Mouse (Mus musculus): ENCODE data around the gene Antxrl. TPM values are rescaled to one million over a fixed set of nuclear protein-coding genes. Genes with fewer than 3 reads are reported as not detected.

Antxrl gene
- polyA plus RNA-seq, 1 experiment from 2014 or later = not detected

DNA sequence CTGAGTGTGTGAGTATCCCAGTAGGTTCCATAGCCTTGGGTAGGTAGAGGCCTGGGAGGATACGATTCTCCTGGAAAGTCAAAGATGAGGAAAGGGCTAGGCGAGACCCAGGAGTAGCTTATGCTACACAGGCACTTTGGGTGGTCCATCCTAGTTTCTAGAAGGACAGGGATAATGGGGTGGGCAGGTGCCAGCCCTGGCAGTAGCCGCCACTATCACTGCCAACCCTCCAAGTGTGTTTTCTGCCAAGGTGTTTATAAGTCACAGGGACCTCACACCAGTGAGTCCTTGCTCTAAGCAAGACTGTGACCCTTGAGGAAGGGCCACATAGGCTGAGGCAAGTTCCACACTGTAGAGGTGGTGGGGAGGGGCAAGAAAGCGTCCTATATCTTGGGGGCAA lies 11.3 kb upstream of the Antxrl start:
- Histone ChIP-seq H3K4me2 (replicated peaks; ENCODE audit: low read depth, low read length) (no peak overlapping the region), H3K4me3 (ENCODE audit: low read depth, low read length) (no peak overlapping the region), H3K9me3 (ENCODE audit: low read length) (no peaks in the 10 kb centered on the region), H3K27ac (ENCODE audit: low read length) (no peak overlapping the region), H3K27me3 (replicated peaks; ENCODE audit: insufficient read depth, low read length) (no peaks in the 10 kb centered on the region), H3K36me3 (ENCODE audit: insufficient read depth, low read length) (no peaks in the 10 kb centered on the region), H3K4me1 (ENCODE audit: insufficient read depth, low read depth, low read length) (no peaks in the 10 kb centered on the region), H3K9ac (replicated peaks; ENCODE audit: low read depth) (no peak overlapping the region)
- ATAC-seq = no peak
- TF ChIP-seq CTCF (IDR thresholded peaks at IDR 0.05) = no peak
- TF ChIP-seq EP300 (IDR thresholded peaks at IDR 0.05) = no peak
- 72% methylated on average over 4 of the region's 4 CpGs for WGBS
- no peak for DNase-seq (ENCODE audit: low spot score)

DNA sequence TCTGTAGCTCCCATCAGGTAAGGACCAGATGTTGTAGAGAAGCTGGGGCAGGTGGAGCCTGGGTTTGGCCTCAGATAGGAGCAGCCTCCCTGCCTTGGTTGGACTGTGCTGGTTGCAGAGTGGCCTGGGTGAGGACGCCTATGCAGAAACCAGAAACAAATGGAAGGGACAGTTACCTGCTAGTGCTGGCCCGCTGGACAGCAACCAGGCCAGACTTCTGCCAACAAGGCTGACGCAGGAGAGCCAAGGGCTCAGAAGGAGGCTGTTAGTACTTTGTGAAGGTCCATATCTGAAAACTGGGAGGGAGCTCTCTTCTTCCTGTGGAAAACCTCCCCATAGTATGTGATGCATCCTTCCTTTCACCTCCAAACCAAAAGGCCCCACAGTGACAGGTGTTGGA lies 9.2 kb upstream of the Antxrl start:
- ATAC-seq = no peak
- no peak overlapping the region for H3K27ac ChIP-seq (ENCODE audit: low read length)
- H3K4me3 ChIP-seq (ENCODE audit: low read depth, low read length) = no peak overlapping the region
- 46% methylated on average over 3 of the region's 3 CpGs for WGBS
- no peaks in the 10 kb centered on the region for H3K36me3 ChIP-seq (ENCODE audit: insufficient read depth, low read length)
- H3K4me1 ChIP-seq (ENCODE audit: insufficient read depth, low read depth, low read length) = no peaks in the 10 kb centered on the region
- H3K4me2 ChIP-seq (replicated peaks; ENCODE audit: low read depth, low read length) = no peak overlapping the region
- H3K27me3 ChIP-seq (replicated peaks; ENCODE audit: insufficient read depth, low read length) = no peaks in the 10 kb centered on the region
- H3K9me3 ChIP-seq (ENCODE audit: low read length) = no peaks in the 10 kb centered on the region
- TF ChIP-seq EP300 (IDR thresholded peaks at IDR 0.05) = no peak
- no peak for TF ChIP-seq CTCF (IDR thresholded peaks at IDR 0.05)
- no peak for DNase-seq (ENCODE audit: low spot score)
- H3K9ac ChIP-seq (replicated peaks; ENCODE audit: low read depth) = no peak overlapping the region

DNA sequence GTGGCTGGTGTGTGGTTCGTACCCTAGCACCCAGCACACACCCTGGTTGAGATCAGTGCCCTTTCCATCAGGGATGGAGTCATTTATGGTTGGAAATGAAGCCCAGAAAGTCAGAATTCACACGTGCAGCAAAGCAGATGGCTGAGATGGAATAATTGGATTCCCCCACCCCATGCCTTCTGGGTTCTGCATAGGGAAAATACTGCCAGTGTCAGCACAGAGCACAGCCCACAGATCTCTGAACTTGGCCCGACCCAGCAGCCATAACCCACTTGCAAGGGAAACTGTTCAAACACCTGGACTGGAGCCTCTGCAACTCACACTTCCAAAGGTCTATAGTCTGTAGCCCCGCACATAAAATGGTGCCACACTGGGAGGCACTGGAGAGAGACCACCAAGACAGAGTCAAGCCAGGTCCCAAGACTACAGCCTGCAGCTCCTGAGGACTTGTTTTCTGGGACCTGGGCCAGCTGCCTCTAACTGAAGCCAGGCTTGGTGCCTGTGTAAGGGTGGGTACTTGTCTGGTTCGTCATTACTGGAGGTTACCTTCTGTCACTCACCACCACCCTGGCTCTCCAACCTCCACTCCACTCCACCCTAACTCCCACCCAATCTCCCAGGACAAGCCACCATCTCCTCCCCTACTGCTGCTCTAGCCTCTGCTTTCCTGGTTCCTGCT lies 2.3 kb upstream of the Antxrl start:
- no peaks in the 10 kb centered on the region for H3K9me3 ChIP-seq (ENCODE audit: low read length)
- no peaks in the 10 kb centered on the region for H3K36me3 ChIP-seq (ENCODE audit: insufficient read depth, low read length)
- TF ChIP-seq EP300 (IDR thresholded peaks at IDR 0.05) (no peak), CTCF (IDR thresholded peaks at IDR 0.05) (no peak)
- H3K9ac ChIP-seq (replicated peaks; ENCODE audit: low read depth) = no peak overlapping the region
- 62% methylated on average over 5 of the region's 5 CpGs for WGBS
- ATAC-seq (no peak), DNase-seq (ENCODE audit: low spot score) (no peak)
- H3K4me2 ChIP-seq (replicated peaks; ENCODE audit: low read depth, low read length) = no peak overlapping the region
- no peak overlapping the region for H3K4me3 ChIP-seq (ENCODE audit: low read depth, low read length)
- H3K27me3 ChIP-seq (replicated peaks; ENCODE audit: insufficient read depth, low read length) = no peaks in the 10 kb centered on the region
- H3K27ac ChIP-seq (ENCODE audit: low read length) = no peak overlapping the region
- H3K4me1 ChIP-seq (ENCODE audit: insufficient read depth, low read depth, low read length) = no peaks in the 10 kb centered on the region

DNA sequence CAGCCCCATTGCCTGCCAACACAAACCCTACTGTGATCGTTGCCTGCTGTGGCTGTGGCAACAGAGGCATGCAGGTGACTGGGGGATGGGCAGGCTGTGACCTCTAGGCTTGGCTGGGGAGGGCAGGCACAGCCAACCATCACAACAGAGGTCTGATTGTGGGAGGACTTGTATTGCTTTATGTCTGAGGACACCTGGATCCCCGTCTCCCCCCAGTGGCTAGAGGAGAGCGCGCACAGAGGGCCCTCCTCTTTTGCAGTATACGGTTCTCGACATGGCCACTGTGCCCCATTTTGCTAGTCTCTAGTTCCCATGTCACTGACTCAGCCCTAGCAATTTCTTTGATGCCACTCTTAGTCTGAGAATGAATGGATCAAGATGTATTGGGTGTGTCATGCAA lies 19.2 kb downstream of the Antxrl start:
- H3K4me2 ChIP-seq (replicated peaks; ENCODE audit: low read depth, low read length) = no peak overlapping the region
- no peak for DNase-seq (ENCODE audit: low spot score)
- 64% methylated on average over 6 of the region's 6 CpGs for WGBS

DNA sequence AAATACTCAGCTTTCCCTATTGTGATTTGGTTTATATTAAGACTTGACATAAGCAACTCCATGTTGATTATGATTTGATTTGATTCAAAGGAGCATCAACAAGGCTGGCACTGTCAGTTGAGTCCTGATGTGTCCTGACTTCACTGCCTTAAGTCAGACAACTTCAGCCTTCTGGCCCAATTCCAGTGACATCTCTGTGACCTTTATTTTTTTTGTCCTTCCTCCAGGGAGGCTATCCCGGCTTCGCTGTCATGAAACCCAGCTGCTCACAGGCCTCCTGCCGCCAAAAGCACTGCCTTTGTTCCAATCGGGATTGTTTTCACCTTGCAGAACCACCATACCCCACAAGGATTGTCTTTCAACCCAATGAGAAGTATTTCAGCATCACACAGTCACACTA lies 22.8 kb downstream of the Antxrl start:
- 28% methylated on average over 4 of the region's 4 CpGs for WGBS
- Histone ChIP-seq H3K4me3 (ENCODE audit: low read depth, low read length) (no peak overlapping the region), H3K27ac (ENCODE audit: low read length) (no peak overlapping the region), H3K9me3 (ENCODE audit: low read length) (no peaks in the 10 kb centered on the region), H3K36me3 (ENCODE audit: insufficient read depth, low read length) (no peaks in the 10 kb centered on the region), H3K27me3 (replicated peaks; ENCODE audit: insufficient read depth, low read length) (no peaks in the 10 kb centered on the region), H3K4me1 (ENCODE audit: insufficient read depth, low read depth, low read length) (no peaks in the 10 kb centered on the region), H3K4me2 (replicated peaks; ENCODE audit: low read depth, low read length) (no peak overlapping the region), H3K9ac (replicated peaks; ENCODE audit: low read depth) (no peak overlapping the region)
- peak; percentile 16 for DNase-seq (ENCODE audit: low spot score)
- TF ChIP-seq EP300 (IDR thresholded peaks at IDR 0.05) (no peak), CTCF (IDR thresholded peaks at IDR 0.05) (no peak)
- no peak for ATAC-seq

More for the DNA sequence above, 19.2 kb downstream of the Antxrl start:
- Histone ChIP-seq H3K4me1 (ENCODE audit: insufficient read depth, low read depth, low read length) (no peaks in the 10 kb centered on the region), H3K36me3 (ENCODE audit: insufficient read depth, low read length) (no peaks in the 10 kb centered on the region), H3K27me3 (replicated peaks; ENCODE audit: insufficient read depth, low read length) (no peaks in the 10 kb centered on the region), H3K9me3 (ENCODE audit: low read length) (no peaks in the 10 kb centered on the region), H3K4me3 (ENCODE audit: low read depth, low read length) (no peak overlapping the region), H3K27ac (ENCODE audit: low read length) (no peak overlapping the region), H3K9ac (replicated peaks; ENCODE audit: low read depth) (no peak overlapping the region)
- TF ChIP-seq EP300 (IDR thresholded peaks at IDR 0.05) (no peak), CTCF (IDR thresholded peaks at IDR 0.05) (no peak)
- ATAC-seq = no peak

DNA sequence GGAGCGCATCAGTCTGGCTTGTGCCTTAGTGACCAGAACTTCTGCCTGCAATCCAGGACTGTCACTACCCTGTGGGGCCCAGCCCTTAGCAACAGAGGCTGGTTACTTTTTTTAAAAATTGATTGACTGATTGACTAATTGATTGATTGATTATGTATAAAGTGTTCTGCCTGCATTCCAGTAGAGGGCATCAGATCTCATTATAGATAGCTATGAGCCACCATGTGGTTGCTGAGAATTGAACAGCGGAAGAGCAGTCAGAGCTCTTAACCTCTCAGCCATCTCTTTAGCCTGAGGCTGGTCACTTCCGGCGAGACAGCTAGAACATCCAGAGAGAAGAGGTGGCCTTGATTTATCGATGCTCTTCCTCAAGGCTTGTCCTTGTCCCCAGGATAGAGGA lies 24.7 kb downstream of the Antxrl start:
- H3K27ac ChIP-seq (ENCODE audit: low read length) = no peak overlapping the region
- H3K4me2 ChIP-seq (replicated peaks; ENCODE audit: low read depth, low read length) = no peak overlapping the region
- ATAC-seq (no peak), DNase-seq (ENCODE audit: low spot score) (no peak)
- H3K9ac ChIP-seq (replicated peaks; ENCODE audit: low read depth) = no peak overlapping the region
- H3K9me3 ChIP-seq (ENCODE audit: low read length) = no peaks in the 10 kb centered on the region
- no peaks in the 10 kb centered on the region for H3K36me3 ChIP-seq (ENCODE audit: insufficient read depth, low read length)
- TF ChIP-seq EP300 (IDR thresholded peaks at IDR 0.05) = no peak
- no peak for TF ChIP-seq CTCF (IDR thresholded peaks at IDR 0.05)
- no peak overlapping the region for H3K4me3 ChIP-seq (ENCODE audit: low read depth, low read length)
- no peaks in the 10 kb centered on the region for H3K4me1 ChIP-seq (ENCODE audit: insufficient read depth, low read depth, low read length)
- H3K27me3 ChIP-seq (replicated peaks; ENCODE audit: insufficient read depth, low read length) = no peaks in the 10 kb centered on the region
- 55% methylated on average over 5 of the region's 5 CpGs for WGBS

DNA sequence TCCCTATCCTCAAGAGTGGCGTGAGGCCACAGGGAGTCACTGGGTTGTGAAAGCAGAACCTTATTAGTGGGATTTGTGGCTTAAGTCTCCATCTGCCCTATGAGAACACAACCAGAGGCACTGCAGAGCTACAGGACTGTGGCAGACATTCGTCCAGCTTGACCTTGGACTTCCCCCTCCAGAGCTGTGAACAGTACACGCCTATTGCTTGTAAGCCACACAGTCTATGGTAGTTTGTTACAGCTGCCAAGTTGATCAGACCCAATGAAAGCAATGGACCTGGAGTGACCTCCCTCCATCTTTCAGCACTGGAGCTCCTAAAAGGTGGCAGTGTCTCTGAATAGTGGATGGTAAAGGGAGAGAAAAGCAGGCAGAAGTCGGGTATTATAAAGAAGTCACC lies 25.8 kb downstream of the Antxrl start:
- H3K4me3 ChIP-seq (ENCODE audit: low read depth, low read length) = no peak overlapping the region
- no peaks in the 10 kb centered on the region for H3K36me3 ChIP-seq (ENCODE audit: insufficient read depth, low read length)
- no peaks in the 10 kb centered on the region for H3K9me3 ChIP-seq (ENCODE audit: low read length)
- no peaks in the 10 kb centered on the region for H3K27me3 ChIP-seq (replicated peaks; ENCODE audit: insufficient read depth, low read length)
- ATAC-seq (no peak), DNase-seq (ENCODE audit: low spot score) (no peak)
- H3K4me1 ChIP-seq (ENCODE audit: insufficient read depth, low read depth, low read length) = no peaks in the 10 kb centered on the region
- no peak for TF ChIP-seq EP300 (IDR thresholded peaks at IDR 0.05)
- no peak for TF ChIP-seq CTCF (IDR thresholded peaks at IDR 0.05)
- H3K4me2 ChIP-seq (replicated peaks; ENCODE audit: low read depth, low read length) = no peak overlapping the region
- no peak overlapping the region for H3K27ac ChIP-seq (ENCODE audit: low read length)
- WGBS = 57% methylated on average over 4 of the region's 4 CpGs
- no peak overlapping the region for H3K9ac ChIP-seq (replicated peaks; ENCODE audit: low read depth)
